Mouse (Mus musculus): Measurements from ENCODE around the gene Hibadh.

DNA sequence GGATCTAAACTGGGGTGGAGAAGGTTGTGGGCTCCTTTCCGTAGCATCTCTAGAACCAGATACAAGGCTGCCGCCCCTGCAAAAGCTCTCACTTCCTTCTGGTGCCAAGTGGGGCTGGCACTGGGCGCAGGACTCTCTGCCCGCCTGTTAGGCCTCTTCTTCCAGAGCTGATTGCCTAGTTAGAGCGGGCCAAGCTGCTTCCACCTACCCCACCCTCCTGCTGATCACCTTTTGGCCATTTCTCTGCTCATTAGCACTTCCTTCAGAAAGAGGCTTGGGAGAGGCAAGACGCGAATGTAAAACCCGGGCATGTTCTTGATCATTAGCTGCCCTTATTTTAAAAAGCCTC lies 108.1 kb downstream of the Hibadh start:
- TF ChIP-seq CTCF (IDR thresholded peaks at IDR 0.05; ENCODE audit: control insufficient read depth, insufficient read depth, insufficient replicate concordance, low read depth, low read length) = no peak
- no peak for TF ChIP-seq POLR2A (IDR thresholded peaks at IDR 0.05; ENCODE audit: control insufficient read depth, low read depth, low read length)
